Mouse (Mus musculus) layer of hippocampus, adult 9-11 months (tissue): ENCODE results near the gene Selenos.
A peak's percentile ranks its signal among the peaks of the same experiment; 100 is the strongest.

Experiments used
- DNase-seq: peaks from one replicate; pipeline ENCODE4 v3.0.0; 2022

The Selenos gene

DNA sequence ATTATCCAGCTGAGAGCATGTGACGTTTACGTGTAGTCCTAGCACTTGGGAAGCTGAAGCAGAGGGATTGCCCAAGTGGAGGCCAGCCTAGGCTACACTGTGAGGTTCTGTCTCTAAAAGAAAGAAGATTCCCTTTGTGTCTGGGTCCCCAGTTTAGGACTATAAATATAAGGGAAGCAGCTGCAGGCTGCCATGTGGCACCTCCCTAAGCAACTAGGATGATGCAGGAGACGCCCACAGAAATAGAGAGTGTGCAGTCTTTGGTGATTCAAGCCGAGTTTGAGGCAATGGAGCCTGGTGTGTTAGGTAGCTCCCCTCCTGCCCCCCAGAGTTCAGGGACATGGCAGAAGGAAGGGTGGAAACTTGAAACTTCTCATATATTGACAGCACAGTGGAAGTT, 8.2 kb downstream of the Selenos start:
- DNase-seq: peak; percentile 79

DNA sequence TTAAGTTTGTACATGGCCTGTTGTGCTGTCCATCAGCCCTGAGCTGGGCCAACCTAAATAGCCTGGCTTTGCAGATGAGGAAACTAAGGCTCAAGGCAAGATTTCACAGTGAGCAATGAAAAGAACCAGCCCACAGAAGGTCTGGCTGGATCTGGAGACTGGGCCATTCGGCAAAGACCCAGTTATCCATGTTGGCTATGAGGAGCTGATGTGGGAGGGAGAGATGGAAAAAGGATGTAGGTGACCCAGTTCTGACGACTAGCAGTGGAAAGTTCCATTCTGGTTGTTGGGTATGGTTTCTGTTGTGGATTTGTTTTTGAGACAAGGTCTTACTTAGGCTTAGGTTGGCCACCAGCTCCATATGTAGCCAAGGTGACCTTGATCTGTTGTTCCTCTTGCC, 8.6 kb downstream of the Selenos start:
- DNase-seq: no peak

DNA sequence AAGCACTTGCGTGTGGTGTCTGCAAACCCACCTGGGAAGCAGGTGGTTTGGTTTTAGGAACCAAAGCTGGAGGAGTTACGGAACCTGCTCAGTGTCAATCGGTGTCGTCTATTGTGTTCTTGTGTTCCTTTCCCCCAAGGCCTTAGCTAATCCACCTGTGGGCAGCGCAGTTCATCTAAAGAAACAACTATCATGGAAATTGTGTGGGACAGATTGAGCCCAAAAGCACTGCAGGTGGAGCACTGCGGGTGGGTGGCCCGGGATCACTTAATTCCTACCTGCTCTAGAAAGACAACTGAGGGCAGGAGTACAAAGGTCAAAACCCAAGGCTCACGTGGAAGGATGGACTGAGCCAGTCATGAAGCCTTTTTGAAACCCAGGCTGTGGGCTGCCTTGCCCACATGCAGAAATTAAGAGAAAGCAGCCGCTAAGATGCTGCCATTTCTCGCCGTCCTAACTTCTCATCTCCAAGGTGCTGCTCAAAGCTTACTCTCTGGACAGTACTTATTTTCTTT, 11.3 kb downstream of the Selenos start:
- no peak for DNase-seq

DNA sequence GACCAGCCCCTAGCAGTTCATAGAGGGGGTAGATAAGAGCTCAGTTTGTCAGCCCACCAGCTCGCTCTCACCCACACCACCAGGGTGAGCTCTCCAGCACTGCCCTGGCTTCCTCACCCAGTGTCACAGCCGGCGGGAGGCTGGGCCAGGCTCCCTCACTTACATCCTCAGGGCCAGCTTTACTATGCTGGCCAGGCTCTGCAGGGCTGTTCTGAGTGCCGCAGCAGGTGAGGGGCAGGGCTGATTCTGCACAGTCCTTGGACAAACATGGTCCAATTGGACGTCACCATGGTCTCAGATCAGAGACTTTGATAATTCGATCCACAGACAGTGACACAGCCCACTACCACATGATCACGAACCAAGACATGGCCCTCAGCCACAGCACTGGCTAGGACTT, 12.1 kb downstream of the Selenos start:
- no peak for DNase-seq

DNA sequence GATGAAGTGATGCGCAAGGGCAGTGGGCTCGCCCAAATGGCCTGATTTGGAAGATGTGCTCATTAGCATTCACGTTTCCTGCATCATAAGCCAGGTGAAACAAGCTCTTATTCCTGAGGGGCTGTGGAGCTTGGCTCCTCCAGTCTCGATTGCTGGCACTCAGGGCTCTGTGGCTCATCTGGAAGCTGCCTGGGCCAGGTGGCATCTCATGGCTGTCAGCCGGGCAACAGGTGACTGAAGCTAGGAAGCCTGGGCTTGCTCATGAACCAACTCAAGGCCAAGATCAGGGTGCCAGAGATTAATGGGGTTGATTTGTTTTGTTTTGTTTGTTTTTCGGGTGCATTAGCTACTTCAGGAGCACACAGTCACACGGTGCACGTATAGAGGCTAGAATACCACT, 13.2 kb downstream of the Selenos start:
- DNase-seq: no peak

DNA sequence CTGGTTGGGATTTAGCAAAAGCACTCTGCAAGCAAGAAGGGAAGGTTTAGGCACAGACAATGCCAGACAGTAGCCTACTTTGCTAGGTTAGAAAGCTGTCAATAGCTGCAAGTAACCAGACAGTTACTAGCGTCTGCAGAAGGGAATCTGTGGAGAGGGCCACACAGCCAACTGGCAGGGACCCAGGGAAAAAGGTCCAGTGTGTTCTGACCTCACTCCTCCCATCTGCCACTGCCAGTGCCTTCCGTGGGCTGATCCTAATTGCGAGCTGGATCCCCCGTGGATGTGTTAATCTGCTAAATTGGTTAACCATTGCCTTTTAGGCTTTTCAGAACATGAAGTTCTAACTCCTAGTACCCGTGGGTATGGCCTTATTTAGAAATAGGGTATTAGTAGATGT, 14.7 kb downstream of the Selenos start:
- no peak for DNase-seq

DNA sequence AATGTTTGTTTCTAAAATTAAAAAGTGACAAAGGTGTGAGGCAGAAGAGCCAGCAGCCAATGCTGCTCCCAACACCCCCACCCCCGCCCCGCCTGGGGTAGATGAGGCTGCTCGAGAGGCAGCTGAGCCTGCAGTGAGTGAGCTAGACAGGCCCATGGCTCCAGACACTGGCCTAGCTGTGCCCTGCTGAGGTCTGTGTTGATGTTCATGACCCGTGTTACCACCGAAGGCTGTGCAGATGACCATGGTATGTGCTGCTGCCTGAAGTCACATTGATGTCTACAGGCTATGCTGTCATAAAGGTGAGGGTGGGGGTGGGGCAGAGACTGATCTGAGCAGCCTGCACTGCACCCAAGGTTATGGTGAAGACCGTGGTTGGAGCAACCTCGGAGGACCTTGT, 19.4 kb downstream of the Selenos start:
- DNase-seq: no peak

DNA sequence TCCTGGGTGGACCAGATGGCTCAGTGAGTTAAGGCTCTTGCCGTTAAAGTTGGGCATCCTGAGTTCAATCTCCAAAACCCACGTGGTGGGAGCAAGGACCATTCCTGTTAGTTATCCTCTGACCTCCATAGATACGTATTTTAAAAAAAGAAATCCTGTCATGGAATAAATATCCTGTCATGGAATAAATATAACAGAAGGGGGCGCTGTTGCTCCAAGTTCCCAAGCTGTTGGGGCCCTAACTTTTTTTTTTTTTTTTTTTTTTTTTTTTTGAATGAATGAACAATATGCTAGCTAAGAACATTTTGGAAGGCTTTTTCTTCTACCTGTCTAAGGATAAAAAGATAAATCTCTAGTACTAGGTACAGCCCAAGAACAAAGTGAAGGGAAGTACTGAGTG, 22.4 kb downstream of the Selenos start:
- no peak for DNase-seq

DNA sequence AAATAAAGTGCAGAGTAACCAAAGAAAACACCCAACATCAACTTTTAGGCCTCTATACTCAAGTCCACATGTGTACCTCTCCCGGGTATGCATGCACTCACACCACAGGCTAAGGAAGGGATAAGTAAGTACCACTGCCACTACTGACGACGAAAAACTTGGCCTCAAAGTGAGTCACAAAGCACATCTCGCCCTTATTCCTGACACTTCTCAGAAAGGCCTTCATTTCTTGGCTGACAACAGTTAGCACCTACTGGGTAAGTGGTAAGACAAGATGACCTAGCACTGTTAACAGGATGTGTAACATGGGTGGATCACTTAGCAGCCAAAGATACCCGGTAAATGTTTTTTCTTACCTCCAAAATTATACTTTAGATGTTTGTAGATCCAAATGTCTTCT, 25.1 kb downstream of the Selenos start:
- no peak for DNase-seq

DNA sequence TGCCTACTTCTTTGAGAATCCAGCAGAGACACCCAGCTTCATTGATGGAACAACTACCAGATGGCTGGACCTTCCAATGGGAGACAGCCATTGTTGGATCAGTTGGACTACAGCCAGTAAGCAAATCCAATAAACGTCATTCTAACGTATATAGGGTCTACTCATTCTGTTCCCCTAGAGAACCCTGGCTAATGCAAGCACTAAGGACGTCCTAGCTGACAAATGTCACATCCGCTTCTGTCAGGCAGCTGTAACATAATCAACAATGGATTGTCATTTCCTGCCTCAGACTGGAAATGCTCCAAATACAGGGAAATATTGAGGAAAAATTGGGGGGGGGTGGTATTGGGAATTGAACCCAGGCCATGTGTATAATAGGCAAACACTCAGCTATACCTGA, 26.3 kb downstream of the Selenos start:
- no peak for DNase-seq

DNA sequence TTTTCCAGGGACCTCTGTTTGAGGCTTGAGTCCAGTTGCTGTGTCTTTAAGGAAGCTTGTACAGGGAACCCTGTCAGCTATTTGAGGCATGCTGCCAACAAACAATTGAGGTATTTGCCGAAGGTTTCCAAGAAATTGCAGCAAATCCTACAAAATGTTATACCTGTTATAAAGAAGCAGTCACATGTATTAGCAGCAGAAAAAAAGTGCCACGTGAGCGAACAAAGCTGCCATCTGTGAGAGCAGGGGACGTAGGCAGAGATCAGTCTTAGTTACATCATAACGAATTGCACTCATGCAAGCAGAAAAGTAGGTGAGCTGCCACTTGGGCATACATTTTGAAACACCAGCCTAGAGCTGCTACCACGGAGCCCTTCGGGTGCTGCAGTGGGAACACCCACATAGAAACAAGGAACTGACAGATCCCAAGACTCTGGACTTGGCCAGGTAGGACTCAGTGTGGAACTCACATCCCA, 27.2 kb downstream of the Selenos start:
- no peak for DNase-seq

DNA sequence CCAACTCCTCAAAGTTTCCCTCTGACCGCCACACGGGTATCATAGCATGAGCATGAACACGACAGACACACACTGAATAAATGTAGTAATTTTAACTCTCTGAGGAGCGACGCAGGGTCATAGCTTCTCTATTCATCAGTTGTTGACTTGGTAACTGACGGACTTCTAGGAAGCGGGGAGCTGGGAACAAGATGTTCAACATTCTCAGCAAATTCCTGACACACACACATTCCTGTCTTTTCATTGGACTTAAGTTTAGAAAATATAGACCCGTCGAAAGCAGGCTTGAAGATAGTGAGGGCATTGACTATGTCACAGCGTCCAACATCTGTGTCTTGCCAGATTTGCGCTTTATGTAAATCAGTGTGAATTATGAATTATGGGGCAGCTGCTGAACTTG, 27.8 kb downstream of the Selenos start:
- DNase-seq: no peak

DNA sequence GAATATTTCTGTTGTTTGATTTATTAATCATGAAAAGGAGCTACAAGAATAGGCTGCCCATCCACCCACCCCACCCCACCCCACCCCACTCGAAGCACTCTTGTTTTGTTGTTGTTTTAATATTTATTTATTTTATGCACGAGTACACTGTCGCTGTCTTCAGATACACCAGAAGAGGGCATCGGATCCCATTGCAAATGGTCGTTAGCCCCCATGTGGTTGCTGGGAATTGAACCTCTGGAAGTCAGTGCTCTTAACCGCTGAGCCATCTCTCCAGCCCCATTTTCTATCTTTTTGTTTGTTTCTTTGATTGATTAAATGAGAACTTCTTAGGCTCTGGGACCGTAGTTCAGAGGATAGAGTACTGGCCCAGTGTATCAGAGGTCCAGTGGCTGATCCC, 28.5 kb downstream of the Selenos start:
- no peak for DNase-seq

DNA sequence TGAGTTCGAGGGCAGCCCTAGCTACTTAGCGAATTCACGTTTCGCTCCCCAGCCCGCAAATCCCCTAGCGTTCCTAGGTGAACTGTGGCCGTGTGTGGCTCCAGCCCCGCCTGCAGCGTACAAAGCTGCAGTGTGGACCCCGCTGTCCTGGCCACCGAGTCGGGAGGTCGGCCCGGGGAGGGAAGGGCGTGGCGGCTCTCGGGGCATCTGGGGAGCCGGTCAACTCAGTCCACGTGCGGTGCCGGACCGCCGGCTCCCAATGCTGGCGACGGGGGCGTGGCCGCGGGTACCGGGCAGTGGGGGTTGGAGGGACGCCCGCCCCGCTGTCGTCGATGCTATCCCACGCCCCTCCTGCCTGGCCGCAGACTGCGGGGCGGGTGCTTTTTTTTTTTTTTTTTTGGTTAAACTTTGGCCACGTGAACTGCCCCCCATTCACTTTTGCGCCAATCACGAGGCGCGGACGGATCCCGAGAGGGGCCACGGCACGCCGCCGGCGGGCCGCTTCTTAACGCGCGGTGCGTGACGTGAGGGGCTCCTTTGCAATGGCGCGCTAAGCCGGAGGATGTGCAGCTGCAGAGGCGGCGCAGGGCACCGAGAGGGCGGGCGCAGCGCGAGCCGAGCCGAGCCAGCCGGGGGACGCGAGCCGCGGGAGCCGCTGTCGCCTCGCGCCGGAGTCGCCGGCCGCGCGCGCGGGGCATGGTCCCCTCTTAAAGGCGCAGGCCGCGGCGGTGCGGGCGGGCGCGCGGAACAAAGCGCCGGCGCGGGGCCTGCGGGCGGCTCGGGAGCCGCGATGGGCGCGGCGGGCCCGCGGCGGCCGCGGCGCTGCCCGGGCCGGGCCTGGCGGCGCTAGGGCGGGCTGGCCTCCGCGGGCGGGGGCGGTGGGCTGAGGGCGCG, 29.8 kb downstream of the Selenos start, which contains the start of gene Chsy1:
Gene Chsy1, plus strand, starts transcription at position 555 of the 894 bp plus-strand sequence.
- peak; percentile 88 for DNase-seq

DNA sequence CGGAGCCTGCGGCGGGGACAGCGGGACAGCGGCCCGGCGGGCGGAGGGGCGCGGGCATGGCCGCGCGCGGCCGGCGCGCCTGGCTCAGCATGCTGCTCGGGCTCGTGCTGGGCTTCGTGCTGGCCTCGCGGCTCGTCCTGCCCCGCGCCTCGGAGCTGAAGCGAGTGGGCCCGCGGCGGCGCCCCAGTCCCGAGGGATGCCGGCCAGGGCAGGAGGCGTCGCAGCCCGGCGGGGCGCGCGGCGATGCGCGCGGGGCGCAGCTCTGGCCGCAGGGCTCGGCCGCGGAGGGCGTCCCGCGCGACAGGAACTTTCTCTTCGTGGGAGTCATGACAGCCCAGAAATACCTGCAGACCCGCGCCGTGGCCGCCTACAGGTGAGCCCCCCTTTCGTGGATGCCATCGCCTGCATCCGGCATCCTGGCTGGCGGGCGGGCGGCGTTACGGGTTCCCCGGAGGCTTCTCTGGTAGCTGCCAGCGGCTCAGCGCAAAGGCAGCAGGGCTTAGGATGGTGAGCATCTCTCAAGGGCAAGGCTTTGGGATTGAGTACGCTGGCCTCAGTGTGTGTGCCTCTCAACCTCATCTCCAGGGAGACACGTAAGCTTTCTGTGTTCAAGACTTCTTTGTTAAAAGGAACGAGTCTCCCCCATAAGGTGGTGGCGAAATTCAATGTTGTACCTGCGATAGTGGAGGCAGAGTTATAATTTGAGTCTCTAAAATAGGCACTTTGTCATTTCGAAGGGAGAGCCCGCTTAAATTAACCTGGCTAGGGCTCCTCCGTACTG, 30.6 kb downstream of the Selenos start:
- no peak for DNase-seq

DNA sequence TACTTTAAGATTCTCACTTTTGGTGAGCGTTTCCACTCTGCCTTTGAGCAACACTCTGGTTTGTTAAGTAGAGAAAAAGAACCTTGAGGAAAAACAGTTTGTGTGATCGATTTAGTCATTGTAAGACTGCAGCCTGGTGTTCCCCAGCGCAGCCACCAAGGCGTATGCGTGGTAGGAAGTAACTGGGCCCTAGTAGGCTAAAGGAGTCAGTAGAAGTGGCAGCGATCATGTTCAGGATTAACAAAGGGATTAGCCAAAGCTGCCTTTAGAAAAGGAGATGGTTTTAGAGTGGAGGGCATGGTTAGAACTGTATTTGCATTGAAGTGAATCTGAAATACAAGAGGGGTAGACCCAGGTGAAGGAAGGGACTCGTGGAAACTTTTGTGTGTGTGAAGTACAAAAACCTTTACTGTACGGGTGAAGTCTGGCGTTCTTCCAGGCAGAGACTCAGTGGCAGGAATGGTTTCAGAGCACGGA, 31.2 kb downstream of the Selenos start:
- no peak for DNase-seq

DNA sequence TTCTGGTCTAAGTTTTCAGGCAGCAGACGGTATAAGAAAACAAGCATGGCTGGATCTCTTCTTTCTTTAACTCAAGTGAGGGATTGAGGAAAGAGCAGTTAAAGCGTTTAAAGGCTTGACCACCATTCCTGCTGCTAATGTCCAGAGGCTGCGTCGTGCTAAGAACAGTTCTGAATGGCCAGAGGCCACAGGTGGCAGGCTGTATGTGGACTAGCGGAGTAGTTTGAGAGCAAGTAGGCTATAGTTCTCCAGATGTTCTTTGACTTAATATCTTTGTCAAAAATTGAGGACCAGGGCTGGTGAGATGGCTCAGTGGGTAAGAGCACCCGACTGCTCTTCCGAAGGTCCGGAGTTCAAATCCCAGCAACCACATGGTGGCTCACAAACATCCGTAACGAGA, 31.8 kb downstream of the Selenos start:
- no peak for DNase-seq

DNA sequence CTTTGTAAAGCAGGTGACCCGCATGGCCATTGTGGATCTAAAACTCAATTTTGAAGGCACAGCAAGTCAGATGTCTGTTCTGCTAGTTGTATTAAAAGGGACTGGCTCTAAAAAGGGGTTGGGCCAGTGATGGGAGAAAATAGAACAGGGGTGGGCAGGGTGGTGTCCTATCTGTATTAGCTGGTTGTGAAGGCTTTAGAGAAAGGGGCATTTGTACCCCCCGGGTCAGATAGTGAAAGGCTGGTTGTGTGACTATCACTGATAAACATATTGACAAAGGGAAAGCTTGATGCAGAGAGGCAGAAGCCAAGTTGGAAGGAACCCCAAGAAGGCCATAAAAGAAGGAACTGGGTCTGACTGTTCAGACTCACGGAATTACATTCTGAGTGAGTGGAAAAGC, 34.1 kb downstream of the Selenos start:
- DNase-seq: no peak

DNA sequence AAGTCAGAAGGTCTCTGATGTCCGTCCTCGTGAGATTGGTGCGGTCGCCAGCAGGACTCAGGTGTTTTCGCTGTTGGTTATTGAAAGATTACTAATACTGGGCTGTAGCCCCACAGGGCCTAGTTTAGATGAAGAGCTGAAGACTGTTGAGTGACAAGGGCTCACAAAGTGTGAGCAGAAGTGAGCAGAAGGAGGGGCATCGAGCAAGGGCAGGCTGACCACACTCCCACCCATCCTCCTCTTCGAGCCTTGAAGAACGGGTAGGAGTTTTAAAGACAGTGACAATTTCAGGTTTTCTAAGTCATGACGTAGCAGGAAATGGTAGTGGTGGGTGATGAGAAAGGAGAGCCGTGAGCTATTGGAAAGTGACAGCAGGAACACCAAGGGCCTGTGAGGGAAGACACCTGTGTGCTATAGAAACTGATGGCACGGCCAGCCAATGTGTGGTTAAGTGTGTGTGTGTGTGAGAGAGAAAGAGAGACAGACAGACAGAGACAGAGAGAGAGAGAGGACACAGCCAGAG, 36.4 kb downstream of the Selenos start:
- no peak for DNase-seq

DNA sequence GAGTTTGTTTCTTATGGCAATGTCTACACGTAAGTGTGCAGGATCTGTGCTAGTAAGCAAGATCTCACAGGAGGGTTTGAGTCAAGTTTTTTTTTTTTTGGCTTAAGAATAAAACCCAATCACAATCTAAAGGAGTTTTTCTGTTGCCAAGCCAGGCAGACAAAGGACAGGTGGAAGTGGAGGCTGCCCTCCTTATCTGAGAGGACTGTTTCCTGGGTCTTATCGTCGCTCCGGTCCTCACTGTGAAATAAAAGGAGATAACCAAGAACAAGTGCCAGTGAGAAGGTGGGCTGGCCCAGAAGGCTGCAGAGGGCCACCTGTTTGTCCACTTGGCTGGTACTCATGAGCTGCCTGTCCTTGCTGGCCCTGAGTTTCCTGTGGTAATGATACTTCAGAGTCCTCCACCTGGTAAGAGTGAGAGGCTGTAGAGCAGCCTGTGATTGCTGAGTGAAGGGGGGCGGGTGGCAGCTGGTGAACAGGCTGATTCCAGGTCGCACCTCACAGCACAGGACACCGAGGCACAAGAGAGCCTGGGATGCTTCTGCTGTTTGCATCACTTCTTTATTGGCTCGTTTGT, 37.5 kb downstream of the Selenos start:
- no peak for DNase-seq

DNA sequence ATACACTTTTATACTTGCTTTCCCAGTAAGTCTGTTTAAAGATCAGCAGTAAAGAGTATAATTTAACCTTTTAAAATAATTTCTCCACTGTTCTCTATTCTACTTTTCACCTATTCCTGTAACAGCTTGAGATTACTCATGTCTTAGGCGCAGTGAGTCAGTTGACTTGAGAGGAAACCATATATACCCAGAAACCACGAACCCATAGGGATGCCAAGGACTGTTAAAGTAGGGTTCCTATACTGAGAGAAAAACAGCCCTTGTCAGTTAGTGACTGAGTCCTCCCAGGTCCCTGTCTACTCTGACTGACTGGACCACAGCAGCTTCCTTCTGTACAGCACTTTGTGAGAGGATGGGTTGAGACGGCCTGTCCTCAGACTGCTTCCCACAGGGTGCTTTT, 38.6 kb downstream of the Selenos start:
- DNase-seq: no peak

DNA sequence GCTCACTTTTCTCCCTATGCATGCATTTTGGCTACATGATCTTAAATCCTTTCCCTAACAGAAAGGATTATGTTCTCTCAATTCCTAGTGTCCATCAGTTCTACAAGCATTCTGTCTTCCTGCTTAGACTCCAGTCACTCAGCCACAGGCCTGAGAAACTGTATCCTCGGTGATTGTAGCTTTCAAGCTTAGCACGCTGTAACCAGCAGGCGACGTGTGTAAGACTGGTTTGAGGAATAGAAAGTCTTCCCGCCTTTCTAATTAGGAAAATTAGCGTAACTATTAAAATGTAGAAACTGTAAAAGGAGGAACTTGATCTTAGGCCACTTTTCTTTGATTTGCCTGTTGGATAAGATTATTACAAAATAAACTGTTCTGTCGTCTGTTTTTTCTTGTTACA, 39.3 kb downstream of the Selenos start:
- no peak for DNase-seq

DNA sequence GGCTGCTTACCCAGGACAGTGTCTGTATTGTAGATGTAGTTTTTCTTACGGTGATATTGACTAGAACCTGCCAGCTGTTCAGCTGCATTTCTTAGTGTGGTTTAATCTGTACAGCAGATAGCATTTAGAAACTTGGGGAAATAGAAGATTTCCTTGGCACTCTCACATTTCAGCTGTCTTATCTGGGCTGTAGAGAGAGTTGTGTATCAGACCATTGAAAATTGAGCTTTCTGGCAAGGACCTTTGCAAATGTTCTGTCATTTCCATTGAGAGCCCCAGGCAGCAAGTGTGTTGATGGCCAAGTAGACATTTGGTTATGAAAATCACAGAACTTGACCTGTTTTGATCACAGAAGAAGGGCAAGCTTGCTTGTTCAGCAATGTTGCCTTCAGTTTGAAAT, 40.7 kb downstream of the Selenos start:
- no peak for DNase-seq
